Mouse (Mus musculus) brown adipose tissue, adult 24 weeks (tissue): ENCODE measurements at regions not wholly inside any gene's neighbourhood (a gene's known extent, or its start where the extent isn't known, plus 50 kb on each side); places are given as distances from the start of the nearest gene placed in this dataset.
A peak's percentile ranks its signal among the peaks of the same experiment; 100 is the strongest.

Source experiments
- H3K27ac ChIP-seq: fragments of 200-500 bp; replicated peaks from 2 replicates; pipeline ENCODE4 v1.5.1; 2012; ENCODE audit warnings: low read depth, mild to moderate bottlenecking, low read length
- H3K4me1 ChIP-seq: fragments of 200-500 bp; 2 replicates; pipeline ENCODE4 v1.6.1; 2012; ENCODE audit warnings: low read length, mixed read lengths; ENCODE audit not compliant: control insufficient read depth, insufficient read depth, insufficient read length
- H3K4me3 ChIP-seq: fragments of 200-500 bp; 2 replicates; pipeline ENCODE4 v1.5.1; 2012; ENCODE audit warnings: low read depth, mild to moderate bottlenecking, low read length, moderate library complexity; ENCODE audit not compliant: insufficient read depth

- no peak overlapping the region for H3K4me3 ChIP-seq
- no peaks in the 10 kb centered on the region for H3K4me1 ChIP-seq
- no peak overlapping the region for H3K27ac ChIP-seq
These were observed 938.1 kb downstream of the 4930444P10Rik start for GRCm38 (mm10) chr1:15155046-15155445.

DNA sequence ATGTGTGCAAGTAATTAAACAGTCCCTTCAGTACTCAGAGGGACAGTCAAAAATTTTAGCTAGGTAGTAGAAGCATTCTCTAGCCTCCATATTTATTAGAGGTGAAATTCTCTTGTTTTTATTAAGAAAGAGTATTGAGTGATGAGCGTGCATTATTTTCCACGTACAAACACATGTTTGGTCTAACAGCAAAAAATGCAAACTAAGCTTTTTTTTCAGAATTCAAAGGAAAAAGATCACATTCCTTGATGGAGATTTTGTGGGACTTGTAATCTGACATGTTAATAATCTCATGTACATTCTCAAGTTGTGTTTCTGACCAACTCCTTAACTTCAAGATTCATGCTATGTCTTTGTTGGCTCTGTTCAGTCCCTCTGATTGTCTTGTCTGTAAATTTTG lies 939.2 kb downstream of the 4930444P10Rik start:
- H3K4me1 ChIP-seq = no peaks in the 10 kb centered on the region
- no peak overlapping the region for H3K4me3 ChIP-seq
- H3K27ac ChIP-seq = no peak overlapping the region

GRCm38 (mm10) chr1:15143922-15144591 lies 949.1 kb downstream of the 4930444P10Rik start:
- no peak overlapping the region for H3K4me3 ChIP-seq
- no peaks in the 10 kb centered on the region for H3K4me1 ChIP-seq
- no peak overlapping the region for H3K27ac ChIP-seq

GRCm38 (mm10) chr1:15118462-15118861 lies 974.7 kb downstream of the 4930444P10Rik start:
- no peak overlapping the region for H3K27ac ChIP-seq
- H3K4me1 ChIP-seq = no peaks in the 10 kb centered on the region
- no peak overlapping the region for H3K4me3 ChIP-seq

DNA sequence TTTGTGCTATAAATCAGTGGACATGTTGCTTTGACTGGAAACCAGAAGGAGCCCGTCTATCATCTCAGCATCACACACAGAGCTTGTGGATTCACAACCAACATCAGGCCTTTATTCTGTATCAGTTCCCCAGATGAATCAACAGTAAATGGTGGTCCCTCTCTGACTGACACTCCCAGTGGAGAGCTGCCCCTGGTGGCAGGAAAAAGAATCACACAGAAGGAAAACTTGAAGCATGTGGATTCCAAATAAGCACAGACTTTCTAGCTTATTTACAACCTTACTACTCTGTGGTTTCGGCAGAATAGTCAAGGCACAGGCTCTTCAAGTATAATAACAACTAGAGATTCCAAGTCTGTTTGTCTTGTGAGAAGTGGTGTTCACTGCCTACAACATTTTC lies 981.7 kb downstream of the 4930444P10Rik start:
- Histone ChIP-seq H3K4me3 (no peak overlapping the region), H3K27ac (no peak overlapping the region), H3K4me1 (no peaks in the 10 kb centered on the region)

- Histone ChIP-seq H3K27ac (peak overlapping the region; percentile 60), H3K4me1 (no peaks in the 10 kb centered on the region), H3K4me3 (no peak overlapping the region)
These were observed 1022.8 kb downstream of the 4930444P10Rik start for GRCm38 (mm10) chr1:15070331-15070730.

- no peak overlapping the region for H3K27ac ChIP-seq
- no peaks in the 10 kb centered on the region for H3K4me1 ChIP-seq
These were observed 1059.1 kb downstream of the 4930444P10Rik start for GRCm38 (mm10) chr1:15034047-15034446.

DNA sequence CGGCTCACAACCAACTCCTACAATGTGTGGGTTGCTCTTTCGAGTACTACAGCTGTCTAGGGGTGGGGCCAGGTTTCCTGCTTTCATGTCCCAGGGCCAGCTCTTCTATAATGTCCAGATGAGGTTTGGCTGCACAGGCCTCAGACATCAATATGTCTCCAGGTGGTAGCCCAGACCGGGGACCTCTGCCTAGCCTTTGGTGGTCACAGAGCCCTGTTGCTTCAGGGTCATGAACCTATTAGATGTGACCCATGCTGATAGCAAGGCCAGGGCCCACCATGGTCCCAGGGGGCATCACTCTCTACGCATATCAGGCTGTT lies 1074.7 kb downstream of the 4930444P10Rik start:
- Histone ChIP-seq H3K27ac (no peak overlapping the region), H3K4me3 (no peak overlapping the region), H3K4me1 (no peaks in the 10 kb centered on the region)

More at GRCm38 (mm10) chr1:15034047-15034446, 1059.1 kb downstream of the 4930444P10Rik start:
- no peak overlapping the region for H3K4me3 ChIP-seq

GRCm38 (mm10) chr1:15017689-15018459 lies 1075.3 kb downstream of the 4930444P10Rik start:
- Histone ChIP-seq H3K4me3 (no peak overlapping the region), H3K4me1 (no peaks in the 10 kb centered on the region), H3K27ac (no peak overlapping the region)

- Histone ChIP-seq H3K27ac (no peak overlapping the region), H3K4me3 (no peak overlapping the region), H3K4me1 (no peaks in the 10 kb centered on the region)
These were observed 1085.3 kb downstream of the 4930444P10Rik start for GRCm38 (mm10) chr1:15007663-15008344.

DNA sequence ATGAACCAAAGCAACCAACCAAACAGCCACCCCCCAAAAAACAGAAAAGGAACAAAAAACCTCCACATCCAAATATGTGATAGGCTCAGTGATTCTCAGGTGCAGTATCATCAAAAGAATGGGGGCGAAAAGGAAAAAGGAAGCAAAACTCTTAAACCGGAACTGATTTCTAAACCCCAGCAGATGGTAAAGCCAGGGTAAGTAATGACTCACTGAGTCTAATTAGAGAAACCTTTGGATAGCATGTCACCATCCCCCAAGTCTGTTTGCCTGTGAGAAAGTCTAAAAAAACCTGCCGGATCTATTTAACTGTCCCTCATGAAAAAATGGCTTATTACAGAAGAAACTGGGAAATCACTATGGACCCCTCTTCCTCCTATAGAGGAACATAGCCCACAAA lies 1097.8 kb downstream of the 4930444P10Rik start:
- Histone ChIP-seq H3K4me1 (no peaks in the 10 kb centered on the region), H3K27ac (no peak overlapping the region), H3K4me3 (no peak overlapping the region)

DNA sequence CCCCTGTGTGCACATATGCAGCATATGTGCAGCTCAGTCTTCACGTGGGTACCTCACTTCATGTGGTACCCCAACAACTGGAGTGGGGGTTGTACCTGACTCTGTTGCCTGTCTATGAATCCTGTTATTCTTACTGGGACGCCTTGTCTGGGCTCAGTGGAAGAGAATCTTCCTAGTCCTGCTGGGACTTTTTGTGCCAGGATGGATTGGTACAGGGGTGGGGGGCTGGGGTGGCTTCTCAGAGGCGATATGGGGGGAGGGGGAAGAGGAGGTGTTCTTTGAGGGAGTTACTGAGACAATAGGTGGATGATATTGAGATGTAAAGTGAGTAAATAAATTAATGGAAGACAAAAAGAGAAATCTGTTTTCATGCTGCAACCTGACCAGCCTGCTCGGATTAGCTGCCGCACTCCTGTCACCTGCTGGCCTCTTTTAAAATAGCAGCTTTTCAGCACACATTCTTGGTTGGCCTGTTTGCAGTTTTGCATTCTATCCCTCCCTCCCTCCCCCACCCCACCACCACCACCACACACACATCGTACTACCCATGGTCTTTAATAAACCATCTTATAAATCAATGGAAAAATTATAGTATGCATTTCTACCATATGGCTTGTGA lies 1112.9 kb downstream of the 4930444P10Rik start:
- H3K4me3 ChIP-seq = no peak overlapping the region
- no peak overlapping the region for H3K27ac ChIP-seq
- H3K4me1 ChIP-seq = no peaks in the 10 kb centered on the region
